Mouse (Mus musculus) bone marrow, adult 2 months (tissue): Measurements from ENCODE around the gene Mms19. TPM values are rescaled to one million over a fixed set of nuclear protein-coding genes. Genes with fewer than 3 reads are reported as not detected.

ENCODE experiments used
- H3K27ac ChIP-seq: fragments of 200-500 bp; 2 replicates; pipeline ENCODE4 v1.5.1; 2012; ENCODE audit warnings: low read depth, mild to moderate bottlenecking, control low read depth, inconsistent platforms, low read length; ENCODE audit not compliant: control insufficient read depth, poor library complexity, insufficient read depth
- H3K4me1 ChIP-seq: fragments of 200-500 bp; 2 replicates; pipeline ENCODE4 v1.6.1; 2011; ENCODE audit warnings: low read length; ENCODE audit not compliant: control insufficient read depth, insufficient read depth
- H3K4me3 ChIP-seq: fragments of 200-500 bp; replicated peaks from 2 replicates; pipeline ENCODE3; 2011; ENCODE audit warnings: mild to moderate bottlenecking, low read depth, low read length, control low read depth; ENCODE audit not compliant: control insufficient read depth
- CTCF ChIP-seq: fragments of 200-500 bp; IDR thresholded peaks from 2 replicates; pipeline ENCODE4 v1.5.1; 2011; ENCODE audit warnings: low read length, control low read depth; ENCODE audit not compliant: control insufficient read depth, insufficient read depth
- POLR2A ChIP-seq: fragments of 200-500 bp; IDR thresholded peaks from 2 replicates; pipeline ENCODE4 v1.6.1; 2011; ENCODE audit warnings: low read depth, mild to moderate bottlenecking, control low read depth, low read length, borderline replicate concordance; ENCODE audit not compliant: control insufficient read depth
- WGBS: fragments of 180-500 bp; shearing (Covaris S2); methylation state at CpG from one replicate; pipeline ENCODE4 v1.1.7; 2018; 5-methylcytosine and 5-hydroxymethylcytosine counted together
- polyA plus RNA-seq: library from polyadenylated mRNA; stranded (reverse); fragments of >200 nt; gene quantifications from 2 replicates; pipeline ENCODE4 v1.2.4, GENCODE M21; 2011; ENCODE audit warnings: low replicate concordance; ENCODE audit not compliant: missing spikeins, insufficient read depth, insufficient read length

Mms19 gene
- polyA plus RNA-seq, 1 experiment = 45.8 TPM

DNA sequence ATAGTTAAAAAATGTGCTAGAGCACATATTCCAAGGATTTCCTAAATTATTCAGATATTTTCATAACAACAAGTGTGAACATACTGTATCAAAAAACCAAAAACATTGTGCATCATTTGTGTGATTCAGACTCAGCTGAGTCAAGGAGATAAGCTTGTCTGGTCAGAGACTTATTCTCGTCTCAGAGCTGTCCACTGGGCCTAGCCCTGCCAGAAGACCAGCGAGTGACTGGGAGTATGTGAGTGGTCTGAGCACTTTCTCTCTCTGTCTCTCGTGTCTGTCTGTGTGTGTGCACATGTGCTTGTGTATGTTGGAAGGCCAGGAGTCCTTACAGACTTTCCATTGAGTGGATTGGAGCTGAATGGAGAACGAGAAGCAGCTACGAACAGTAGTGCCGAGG lies 34.0 kb upstream of the Mms19 start:
- TF ChIP-seq POLR2A = no peak
- TF ChIP-seq CTCF = no peak
- no peak overlapping the region for H3K4me3 ChIP-seq
- no peak overlapping the region for H3K27ac ChIP-seq
- peaks cover 1% of the 10 kb centered on the region for H3K4me1 ChIP-seq
- WGBS = 83% methylated on average over 6 of the region's 6 CpGs

GRCm38 (mm10) chr19:42014231-42014825 lies 33.4 kb upstream of the Mms19 start:
- WGBS = 77% methylated on average over 3 of the region's 3 CpGs
- TF ChIP-seq CTCF = no peak
- H3K4me3 ChIP-seq = no peak overlapping the region
- no peak overlapping the region for H3K27ac ChIP-seq
- peaks cover 1% of the 10 kb centered on the region for H3K4me1 ChIP-seq

DNA sequence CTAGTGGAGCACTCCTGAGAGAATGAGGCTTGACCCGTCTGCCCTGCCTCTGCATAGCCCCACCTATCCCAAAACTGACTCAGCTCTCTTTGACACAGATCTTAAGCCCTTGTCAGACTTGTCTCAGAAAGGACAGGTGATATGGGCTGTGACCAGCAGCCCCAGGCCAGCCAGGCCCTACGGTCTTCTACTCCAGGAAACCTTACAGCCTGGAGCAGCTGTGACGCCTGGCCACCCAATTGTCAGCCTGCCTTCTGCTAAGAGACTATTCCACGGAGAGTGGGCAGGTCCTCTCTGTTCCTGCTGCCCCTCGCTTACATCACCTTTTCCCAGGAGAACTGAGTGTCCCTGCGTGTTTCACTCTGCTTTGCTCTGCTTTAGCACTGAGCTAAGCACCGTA lies 30.2 kb upstream of the Mms19 start:
- TF ChIP-seq POLR2A (no peak), CTCF (no peak)
- 81% methylated on average over 7 of the region's 7 CpGs for WGBS
- no peak overlapping the region for H3K4me3 ChIP-seq
- H3K4me1 ChIP-seq = peaks cover 4% of the 10 kb centered on the region
- no peak overlapping the region for H3K27ac ChIP-seq

GRCm38 (mm10) chr19:42010436-42010835 lies 29.5 kb upstream of the Mms19 start:
- H3K4me1 ChIP-seq = peaks cover 5% of the 10 kb centered on the region
- H3K4me3 ChIP-seq = no peak overlapping the region
- 79% methylated on average over 4 of the region's 4 CpGs for WGBS
- TF ChIP-seq POLR2A (no peak), CTCF (no peak)
- no peak overlapping the region for H3K27ac ChIP-seq

DNA sequence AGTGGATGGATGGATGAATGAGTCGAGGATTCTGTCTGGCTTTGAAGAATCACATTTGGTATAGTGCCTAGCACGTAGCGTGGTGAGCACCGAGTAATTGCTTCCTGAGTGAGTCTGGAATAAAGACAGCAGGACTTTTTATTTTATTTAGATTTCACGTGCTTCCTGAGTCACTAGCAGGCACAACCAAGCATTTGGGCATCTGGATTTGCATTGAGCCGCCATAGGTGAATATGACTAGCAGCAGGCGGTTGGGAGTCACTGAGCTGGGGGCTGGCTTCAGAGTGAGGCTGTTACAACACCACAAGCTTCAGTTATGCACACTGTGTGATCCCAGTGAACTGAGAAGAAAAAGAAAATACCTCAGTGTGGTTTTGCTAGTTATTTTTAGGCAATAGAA lies 28.1 kb upstream of the Mms19 start:
- peaks cover 10% of the 10 kb centered on the region for H3K4me1 ChIP-seq
- WGBS = 50% methylated on average over 7 of the region's 7 CpGs
- TF ChIP-seq POLR2A (no peak), CTCF (no peak)

GRCm38 (mm10) chr19:42008586-42008985 lies 27.6 kb upstream of the Mms19 start:
- Histone ChIP-seq H3K4me3 (no peak overlapping the region), H3K27ac (no peak overlapping the region), H3K4me1 (peaks cover 10% of the 10 kb centered on the region)
- TF ChIP-seq CTCF (no peak), POLR2A (no peak)
- 70% methylated on average over 3 of the region's 3 CpGs for WGBS

More for the DNA sequence above, 28.1 kb upstream of the Mms19 start:
- H3K4me3 ChIP-seq = no peak overlapping the region
- no peak overlapping the region for H3K27ac ChIP-seq

- 61% methylated on average over 8 of the region's 8 CpGs for WGBS
- Histone ChIP-seq H3K4me1 (peaks cover 10% of the 10 kb centered on the region), H3K27ac (no peak overlapping the region), H3K4me3 (no peak overlapping the region)
- no peak for TF ChIP-seq POLR2A
- TF ChIP-seq CTCF = no peak
These were observed 25.6 kb upstream of the Mms19 start for GRCm38 (mm10) chr19:42006568-42006967.

GRCm38 (mm10) chr19:42005616-42006015 lies 24.7 kb upstream of the Mms19 start:
- peaks cover 12% of the 10 kb centered on the region for H3K4me1 ChIP-seq
- peak overlapping the region; percentile 4; the same call in 1 of the 2 replicates for H3K27ac ChIP-seq
- WGBS = 1% methylated on average over 3 of the region's 3 CpGs

GRCm38 (mm10) chr19:42004258-42004657 lies 23.3 kb upstream of the Mms19 start:
- 59% methylated on average over 6 of the region's 6 CpGs for WGBS
- no peak overlapping the region for H3K27ac ChIP-seq
- H3K4me3 ChIP-seq = no peak overlapping the region
- TF ChIP-seq CTCF (no peak), POLR2A (no peak)
- H3K4me1 ChIP-seq = peaks cover 14% of the 10 kb centered on the region

More at GRCm38 (mm10) chr19:42005616-42006015, 24.7 kb upstream of the Mms19 start:
- no peak overlapping the region for H3K4me3 ChIP-seq
- no peak for TF ChIP-seq CTCF
- TF ChIP-seq POLR2A = no peak
